Mouse (Mus musculus) c-Kit-positive CD71-positive TER-119-positive erythroid progenitor cells, embryonic 14.5 days (primary cell): Measurements from ENCODE around the gene Smok2b.
"Not testable (repeated sequence)": the region's sequence is repeated elsewhere in the genome, so short reads cannot be mapped to it uniquely, and the experiment has no call there.

Source experiments
- DNase-seq: peaks from one replicate; pipeline ENCODE4 v3.0.0-alpha.2; 2013; ENCODE audit warnings: low spot score

The Smok2b gene

DNA sequence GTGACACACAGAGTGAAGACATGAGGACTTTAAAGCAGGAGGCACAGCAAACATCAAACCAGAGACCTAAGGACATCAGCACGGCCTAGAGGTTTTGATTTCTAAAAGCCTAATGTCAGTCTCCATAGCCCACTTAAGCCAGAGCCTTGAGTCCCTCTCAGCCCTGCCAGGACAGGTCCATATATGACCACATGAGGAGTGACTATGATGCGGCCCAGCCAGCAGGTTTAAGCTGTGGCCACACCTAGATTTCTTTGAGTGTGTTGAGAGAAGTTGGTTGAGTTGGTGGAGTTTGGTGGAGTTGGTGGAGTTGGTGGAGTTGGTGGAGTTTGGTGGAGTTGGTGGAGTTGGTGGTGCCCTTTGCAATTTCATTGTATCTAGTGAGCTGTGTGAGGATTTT, at the start of gene Smok2b:
Gene Smok2b, plus strand, starts transcription at position 301 of the 400 bp plus-strand sequence.
- DNase-seq: not testable (repeated sequence)

- not testable (repeated sequence) for DNase-seq
These were observed 49.6 kb upstream of the Smok2b start for GRCm38 (mm10) chr17:13180491-13180890.

GRCm38 (mm10) chr17:13182712-13183111, 47.3 kb upstream of the Smok2b start:
- not testable (repeated sequence) for DNase-seq

DNA sequence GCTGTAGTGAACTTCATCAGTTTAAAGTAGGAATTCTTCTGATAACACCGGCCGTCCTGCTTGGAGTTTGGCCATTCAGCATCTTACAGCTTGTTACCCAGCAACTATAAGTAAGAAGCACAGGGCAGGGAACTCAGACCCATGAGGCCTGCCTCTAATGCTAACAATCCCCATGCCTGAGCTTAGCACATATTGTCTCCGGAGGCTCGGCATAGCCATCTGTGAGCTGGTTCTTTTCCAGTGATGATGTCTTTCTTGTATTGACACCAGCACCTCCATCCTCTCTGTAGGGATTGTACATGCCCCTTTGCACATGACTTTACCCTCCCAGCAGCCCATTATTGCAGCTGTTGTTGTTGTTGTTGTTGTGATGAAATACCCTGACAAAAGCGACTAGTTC, 45.5 kb upstream of the Smok2b start:
- DNase-seq: not testable (repeated sequence)

DNA sequence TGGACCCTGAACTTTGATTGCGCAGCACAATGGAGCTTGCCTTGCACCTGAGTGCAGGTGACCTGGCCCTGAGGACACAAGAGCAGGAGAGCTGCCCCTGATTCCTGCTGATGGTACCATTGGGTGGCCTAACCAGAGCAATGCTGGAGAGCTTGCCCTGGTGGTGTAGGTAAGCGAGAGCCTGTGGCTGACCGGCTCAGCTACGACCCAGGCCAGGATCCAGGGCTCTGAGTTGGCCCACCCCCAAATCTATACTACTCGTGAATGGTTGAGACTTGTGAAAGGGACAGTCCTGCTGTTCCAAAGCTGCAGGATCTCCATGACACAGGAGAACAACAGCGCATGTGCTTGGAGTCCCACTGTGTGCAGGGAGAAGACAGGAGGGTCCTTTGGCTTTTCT, 43.5 kb upstream of the Smok2b start:
- DNase-seq: not testable (repeated sequence)

DNA sequence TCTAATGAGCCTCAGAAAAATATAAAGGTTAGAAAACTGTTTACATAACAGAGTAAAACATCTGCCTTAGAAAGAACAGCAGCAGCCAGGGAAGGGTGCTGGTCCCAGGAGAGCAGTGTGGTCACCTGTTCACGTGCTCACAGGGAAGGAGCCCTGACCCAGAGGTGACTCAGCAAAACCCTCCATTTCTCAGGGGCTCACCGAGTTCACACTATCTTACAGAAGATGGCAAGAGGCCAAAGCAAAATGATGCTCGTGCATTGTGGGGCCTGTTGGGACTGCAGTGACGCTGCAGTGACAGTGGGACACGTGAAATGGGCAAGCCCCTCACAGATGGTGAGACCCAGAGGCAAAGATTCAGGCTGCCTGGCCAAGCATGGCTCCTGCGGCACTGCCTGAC, 42.4 kb upstream of the Smok2b start:
- DNase-seq: not testable (repeated sequence)

- DNase-seq: not testable (repeated sequence)
These were observed 41.2 kb upstream of the Smok2b start for GRCm38 (mm10) chr17:13188846-13189245.

DNA sequence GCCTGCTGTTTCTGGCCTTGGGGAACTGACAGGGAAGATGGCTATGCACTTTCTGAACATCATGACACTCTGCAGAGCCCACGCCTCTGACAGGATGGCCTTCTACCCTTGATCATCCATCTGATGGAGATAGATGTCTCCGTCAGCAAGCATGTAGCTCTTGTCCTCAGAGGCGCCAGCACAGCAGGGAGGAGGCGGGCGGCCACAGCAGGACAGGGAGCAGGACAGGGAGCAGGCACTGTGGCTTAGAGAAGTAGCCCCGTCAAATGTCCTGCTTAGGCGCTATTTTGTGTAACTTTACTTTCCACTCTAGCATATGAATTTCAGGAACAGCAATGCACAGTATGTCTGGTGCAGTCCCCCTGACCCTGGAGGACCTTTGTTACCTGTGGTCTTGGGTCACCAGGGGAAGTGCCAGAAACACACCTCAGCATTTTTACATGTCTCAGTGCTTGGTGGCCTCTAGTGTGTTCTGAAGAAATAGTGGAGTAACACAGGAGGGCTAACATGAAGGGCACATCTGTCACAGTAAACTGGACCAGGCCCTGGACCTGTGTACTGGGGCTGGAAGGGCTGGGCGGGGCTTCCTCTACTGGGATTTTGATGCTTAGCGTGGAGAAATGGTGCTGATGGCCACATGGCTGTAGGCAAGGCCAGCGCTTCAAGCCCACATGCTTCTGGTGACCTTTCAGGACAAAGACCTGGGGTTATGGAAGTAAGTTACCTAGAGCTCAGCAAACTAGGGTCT, 39.0 kb upstream of the Smok2b start:
- DNase-seq: not testable (repeated sequence)

GRCm38 (mm10) chr17:13196486-13196885, 33.6 kb upstream of the Smok2b start:
- DNase-seq: not testable (repeated sequence)

- not testable (repeated sequence) for DNase-seq
These were observed 31.2 kb upstream of the Smok2b start for GRCm38 (mm10) chr17:13198812-13199211.

DNA sequence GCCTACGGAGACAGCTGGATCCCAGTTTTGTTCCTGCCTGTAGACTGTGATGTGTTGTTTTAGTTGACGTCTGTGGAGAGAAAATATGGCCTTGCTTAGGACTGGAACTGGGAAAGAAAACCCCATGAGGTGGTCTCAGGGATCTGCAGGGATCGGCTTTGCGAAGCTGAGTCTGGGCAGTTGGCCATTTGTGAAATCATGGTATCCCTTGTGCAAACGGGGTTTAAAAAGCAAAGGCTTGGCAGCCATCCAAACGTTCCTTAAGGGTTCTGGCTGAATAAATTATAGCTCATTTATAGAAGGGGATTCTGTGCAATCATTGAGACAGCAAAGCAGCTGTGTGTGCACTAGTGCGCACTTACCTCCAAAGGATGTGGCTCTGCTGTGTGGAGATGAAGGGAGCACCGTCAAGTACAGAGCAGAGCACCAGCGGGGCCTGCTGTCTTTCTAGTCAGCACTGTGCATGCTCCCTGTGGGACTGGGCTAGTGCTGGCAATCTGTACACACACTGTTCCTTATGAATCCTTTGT, 30.1 kb upstream of the Smok2b start:
- DNase-seq: not testable (repeated sequence)

- not testable (repeated sequence) for DNase-seq
These were observed 28.5 kb upstream of the Smok2b start for GRCm38 (mm10) chr17:13201551-13201950.

- DNase-seq: not testable (repeated sequence)
These were observed 27.5 kb upstream of the Smok2b start for GRCm38 (mm10) chr17:13202453-13203107.

GRCm38 (mm10) chr17:13205247-13205646, 24.8 kb upstream of the Smok2b start:
- not testable (repeated sequence) for DNase-seq

GRCm38 (mm10) chr17:13206491-13206890, 23.6 kb upstream of the Smok2b start:
- no peak for DNase-seq

- not testable (repeated sequence) for DNase-seq
These were observed 21.6 kb upstream of the Smok2b start for GRCm38 (mm10) chr17:13208460-13208859.

GRCm38 (mm10) chr17:13212136-13212850, 17.8 kb upstream of the Smok2b start:
- no peak for DNase-seq

GRCm38 (mm10) chr17:13214169-13214568, 15.9 kb upstream of the Smok2b start:
- no peak for DNase-seq

DNA sequence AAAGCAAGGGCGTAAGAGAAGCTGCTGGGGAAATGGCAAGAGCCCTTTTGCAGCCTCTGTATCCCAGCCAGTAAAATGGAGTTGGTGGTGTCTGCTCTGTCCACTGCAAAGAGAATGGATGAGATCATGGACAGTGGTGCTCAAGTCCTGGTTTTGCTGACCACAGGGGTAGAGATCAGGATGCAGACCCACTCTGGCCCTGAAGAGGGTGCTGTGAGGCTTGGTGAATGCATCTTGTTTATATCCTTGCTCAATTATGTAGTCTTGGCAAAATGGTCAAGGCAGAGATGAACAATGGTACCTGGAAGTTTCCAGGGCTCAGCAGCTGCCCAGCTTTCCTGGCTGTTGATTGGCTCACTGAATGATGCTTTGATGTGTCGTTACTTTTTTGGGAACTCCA, 14.5 kb upstream of the Smok2b start:
- no peak for DNase-seq

DNA sequence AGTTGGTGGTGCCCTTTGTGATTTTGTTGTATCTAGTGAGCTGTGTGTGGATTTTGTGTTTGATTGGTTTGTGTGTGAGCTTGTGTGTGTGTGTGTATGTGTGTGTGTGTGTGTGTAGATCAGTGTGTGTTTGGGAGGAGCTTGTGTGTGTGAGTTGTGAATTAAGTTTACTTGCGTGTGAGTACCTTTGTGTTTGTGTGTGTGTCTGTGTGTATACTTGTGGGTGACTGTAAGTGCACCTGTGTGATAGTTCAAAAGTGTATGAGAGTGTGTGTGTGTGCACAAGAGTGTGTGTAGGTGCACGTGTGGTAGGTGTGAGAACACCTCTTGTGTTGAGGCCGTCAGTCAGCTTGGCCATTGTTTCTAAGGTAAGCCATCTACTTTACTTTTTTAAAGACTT, 9.2 kb upstream of the Smok2b start, which contains the start of gene Smok2a:
Gene Smok2a, plus strand, starts transcription at position 301 of the 400 bp plus-strand sequence.
- no peak for DNase-seq

DNA sequence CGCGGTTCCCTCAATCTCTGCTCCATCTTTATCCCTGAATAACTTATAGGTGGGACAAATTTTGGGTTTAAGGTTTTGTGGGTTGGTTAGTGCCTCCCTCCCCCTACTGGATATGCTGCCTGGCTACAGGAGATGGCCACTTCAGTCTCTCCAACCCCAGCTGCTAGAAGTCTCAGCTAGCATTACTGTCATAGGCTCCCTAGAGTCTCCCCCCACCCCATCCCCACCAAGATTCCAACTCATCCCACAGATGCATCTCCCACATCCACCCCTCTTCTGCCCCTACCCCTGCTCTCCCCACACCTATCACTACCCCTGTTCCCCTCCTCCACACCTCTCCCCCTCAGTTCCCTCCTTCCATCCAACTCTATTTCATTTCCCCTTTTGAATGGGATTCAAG, 8.1 kb upstream of the Smok2b start:
- DNase-seq: not testable (repeated sequence)

GRCm38 (mm10) chr17:13239461-13239860, 9.4 kb downstream of the Smok2b start:
- DNase-seq: not testable (repeated sequence)
